Mouse (Mus musculus) forebrain, embryonic 12.5 days (tissue): ENCODE measurements around the gene Arhgef3. TPM values are rescaled to one million over a fixed set of nuclear protein-coding genes. Genes with fewer than 3 reads are reported as not detected.
"Not testable (repeated sequence)": the region's sequence is repeated elsewhere in the genome, so short reads cannot be mapped to it uniquely, and the experiment has no call there.

ENCODE experiments used
- ATAC-seq: fragments of 200-750 bp; cut with Nextera tagmentation; 2 replicates; pipeline ENCODE4 v1.8.0; 2017; ENCODE audit warnings: moderate TSS enrichment; ENCODE audit not compliant: low FRiP score
- H3K27ac ChIP-seq: fragments of 300-500 bp; sonication (generic); 2 replicates; pipeline ENCODE4 v1.5.1; 2016; ENCODE audit warnings: mild to moderate bottlenecking
- H3K27me3 ChIP-seq: fragments of 300-500 bp; sonication (generic); 2 replicates; pipeline ENCODE4 v1.6.1; 2016; ENCODE audit warnings: mild to moderate bottlenecking
- H3K36me3 ChIP-seq: fragments of 300-500 bp; sonication (generic); replicated peaks from 2 replicates; pipeline ENCODE4 v1.6.1; 2016; ENCODE audit warnings: mild to moderate bottlenecking
- H3K4me1 ChIP-seq: fragments of 300-500 bp; sonication (generic); 2 replicates; pipeline ENCODE4 v1.6.1; 2016
- H3K4me2 ChIP-seq: fragments of 300-500 bp; sonication (generic); 2 replicates; pipeline ENCODE4 v1.6.1; 2016; ENCODE audit warnings: mild to moderate bottlenecking, moderate library complexity
- H3K4me3 ChIP-seq: fragments of 300-500 bp; sonication (generic); replicated peaks from 2 replicates; pipeline ENCODE4 v1.5.1; 2016; ENCODE audit warnings: mild to moderate bottlenecking
- H3K9ac ChIP-seq: fragments of 300-500 bp; sonication (generic); 2 replicates; pipeline ENCODE4 v1.6.1; 2016; ENCODE audit warnings: mild to moderate bottlenecking
- H3K9me3 ChIP-seq: fragments of 300-500 bp; sonication (generic); 2 replicates; pipeline ENCODE4 v1.6.1; 2016
- WGBS: fragments of 180-500 bp; shearing (Covaris S2); methylation state at CpG from one replicate; pipeline ENCODE4 v1.1.7; 2016; 5-methylcytosine and 5-hydroxymethylcytosine counted together
- polyA plus RNA-seq: library from polyadenylated mRNA; unstranded; fragments of >200 nt; fragmentation: Nextera tagmentation; extraction: Ambion mirVana; gene quantifications from 2 replicates; pipeline ENCODE4 v1.2.1, GENCODE M21; 2016

Arhgef3 gene
- polyA plus RNA-seq, 1 experiment from 2014 or later = 2.4 TPM

GRCm38 (mm10) chr14:27209542-27209941 is 94.8 kb downstream of the Arhgef3 start:
- 91% methylated on average over 4 of the region's 4 CpGs for WGBS

GRCm38 (mm10) chr14:27210801-27211200 is 96.1 kb downstream of the Arhgef3 start:
- ATAC-seq, H3K9me3 ChIP-seq, H3K4me2 ChIP-seq, H3K27me3 ChIP-seq, H3K4me3 ChIP-seq, H3K9ac ChIP-seq, H3K27ac ChIP-seq, H3K36me3 ChIP-seq, H3K4me1 ChIP-seq: not testable (repeated sequence)
- 85% methylated on average over 9 of the region's 9 CpGs for WGBS

More at GRCm38 (mm10) chr14:27209542-27209941, 94.8 kb downstream of the Arhgef3 start:
- Histone ChIP-seq H3K9ac (no peak overlapping the region), H3K9me3 (no peaks in the 10 kb centered on the region), H3K36me3 (no peaks in the 10 kb centered on the region), H3K4me2 (no peak overlapping the region), H3K4me3 (no peak overlapping the region), H3K27me3 (no peaks in the 10 kb centered on the region), H3K4me1 (no peaks in the 10 kb centered on the region), H3K27ac (no peak overlapping the region)
- no peak for ATAC-seq

GRCm38 (mm10) chr14:27211743-27212445 is 97.2 kb downstream of the Arhgef3 start:
- Histone ChIP-seq H3K9me3 (no peaks in the 10 kb centered on the region), H3K27me3 (no peaks in the 10 kb centered on the region), H3K27ac (no peak overlapping the region), H3K4me1 (no peaks in the 10 kb centered on the region), H3K36me3 (no peaks in the 10 kb centered on the region), H3K4me3 (no peak overlapping the region), H3K4me2 (no peak overlapping the region), H3K9ac (no peak overlapping the region)
- ATAC-seq = no peak
- 88% methylated on average over 2 of the region's 2 CpGs for WGBS

- WGBS = 80% methylated on average over 2 of the region's 2 CpGs
- no peaks in the 10 kb centered on the region for H3K36me3 ChIP-seq
- no peak overlapping the region for H3K4me3 ChIP-seq
- no peak overlapping the region for H3K9ac ChIP-seq
- no peak overlapping the region for H3K4me2 ChIP-seq
- H3K27ac ChIP-seq = no peak overlapping the region
- no peaks in the 10 kb centered on the region for H3K9me3 ChIP-seq
- no peaks in the 10 kb centered on the region for H3K27me3 ChIP-seq
- no peaks in the 10 kb centered on the region for H3K4me1 ChIP-seq
- no peak for ATAC-seq
These were observed 99.5 kb downstream of the Arhgef3 start for GRCm38 (mm10) chr14:27214232-27214631.

GRCm38 (mm10) chr14:27219668-27220067 is 105.0 kb downstream of the Arhgef3 start:
- WGBS = 95% methylated on average over 7 of the region's 7 CpGs
- H3K9ac ChIP-seq = no peak overlapping the region
- H3K4me3 ChIP-seq = no peak overlapping the region
- H3K27me3 ChIP-seq = no peaks in the 10 kb centered on the region
- no peak overlapping the region for H3K27ac ChIP-seq
- H3K9me3 ChIP-seq = no peaks in the 10 kb centered on the region
- ATAC-seq = no peak
- H3K4me1 ChIP-seq = 0 out of 2 replicates have a peak, but pooled peaks cover 4% of the 10 kb centered on the region
- no peaks in the 10 kb centered on the region for H3K36me3 ChIP-seq
- H3K4me2 ChIP-seq = no peak overlapping the region

GRCm38 (mm10) chr14:27220297-27220696 is 105.6 kb downstream of the Arhgef3 start:
- no peaks in the 10 kb centered on the region for H3K27me3 ChIP-seq
- H3K36me3 ChIP-seq = no peaks in the 10 kb centered on the region
- H3K4me2 ChIP-seq = no peak overlapping the region
- no peak overlapping the region for H3K9ac ChIP-seq
- H3K9me3 ChIP-seq = no peaks in the 10 kb centered on the region
- no peak overlapping the region for H3K27ac ChIP-seq
- ATAC-seq = no peak
- 0 out of 2 replicates have a peak, but pooled peaks cover 4% of the 10 kb centered on the region for H3K4me1 ChIP-seq
- WGBS = 91% methylated on average over 12 of the region's 12 CpGs
- H3K4me3 ChIP-seq = no peak overlapping the region

GRCm38 (mm10) chr14:27224636-27225035 is 109.9 kb downstream of the Arhgef3 start:
- H3K27me3 ChIP-seq = no peaks in the 10 kb centered on the region
- no peak overlapping the region for H3K4me2 ChIP-seq
- H3K4me3 ChIP-seq = no peak overlapping the region
- no peak overlapping the region for H3K27ac ChIP-seq
- no peak overlapping the region for H3K9ac ChIP-seq
- H3K4me1 ChIP-seq = 0 out of 2 replicates have a peak, but pooled peaks cover 4% of the 10 kb centered on the region
- WGBS = 90% methylated on average over 7 of the region's 7 CpGs
- no peak for ATAC-seq
- no peaks in the 10 kb centered on the region for H3K9me3 ChIP-seq
- H3K36me3 ChIP-seq = no peaks in the 10 kb centered on the region

- no peaks in the 10 kb centered on the region for H3K27me3 ChIP-seq
- H3K9ac ChIP-seq = no peak overlapping the region
- no peak overlapping the region for H3K27ac ChIP-seq
- no peak overlapping the region for H3K4me3 ChIP-seq
- H3K4me1 ChIP-seq = peaks cover 16% of the 10 kb centered on the region
- 83% methylated on average over 3 of the region's 3 CpGs for WGBS
- H3K4me2 ChIP-seq = no peak overlapping the region
- no peak for ATAC-seq
- no peaks in the 10 kb centered on the region for H3K9me3 ChIP-seq
- H3K36me3 ChIP-seq = no peaks in the 10 kb centered on the region
These were observed 111.6 kb downstream of the Arhgef3 start for GRCm38 (mm10) chr14:27226288-27226687.

- ATAC-seq = no peak
- WGBS = 85% methylated on average over 2 of the region's 2 CpGs
- peaks cover 16% of the 10 kb centered on the region for H3K4me1 ChIP-seq
These were observed 113.6 kb downstream of the Arhgef3 start for GRCm38 (mm10) chr14:27228288-27228687.

GRCm38 (mm10) chr14:27228941-27229371 is 114.3 kb downstream of the Arhgef3 start:
- Histone ChIP-seq H3K27me3 (no peaks in the 10 kb centered on the region), H3K4me2 (no peak overlapping the region), H3K36me3 (no peaks in the 10 kb centered on the region), H3K4me1 (peaks cover 16% of the 10 kb centered on the region), H3K27ac (no peak overlapping the region), H3K9me3 (no peaks in the 10 kb centered on the region), H3K4me3 (no peak overlapping the region), H3K9ac (no peak overlapping the region)
- 86% methylated on average over 5 of the region's 5 CpGs for WGBS
- no peak for ATAC-seq

More at GRCm38 (mm10) chr14:27228288-27228687, 113.6 kb downstream of the Arhgef3 start:
- no peak overlapping the region for H3K27ac ChIP-seq
- no peak overlapping the region for H3K4me3 ChIP-seq
- H3K27me3 ChIP-seq = no peaks in the 10 kb centered on the region
- no peak overlapping the region for H3K4me2 ChIP-seq
- no peaks in the 10 kb centered on the region for H3K9me3 ChIP-seq
- no peaks in the 10 kb centered on the region for H3K36me3 ChIP-seq
- no peak overlapping the region for H3K9ac ChIP-seq

GRCm38 (mm10) chr14:27229441-27230147 is 114.9 kb downstream of the Arhgef3 start:
- 59% methylated on average over 16 of the region's 16 CpGs for WGBS
- H3K4me3 ChIP-seq = no peak overlapping the region
- H3K36me3 ChIP-seq = no peaks in the 10 kb centered on the region
- no peak for ATAC-seq
- peaks cover 16% of the 10 kb centered on the region for H3K4me1 ChIP-seq
- H3K9me3 ChIP-seq = no peaks in the 10 kb centered on the region
- no peaks in the 10 kb centered on the region for H3K27me3 ChIP-seq
- no peak overlapping the region for H3K9ac ChIP-seq
- no peak overlapping the region for H3K27ac ChIP-seq
- no peak overlapping the region for H3K4me2 ChIP-seq

- WGBS = 25% methylated on average over 18 of the region's 18 CpGs
- no peak overlapping the region for H3K4me3 ChIP-seq
- 0 out of 2 replicates have a peak overlapping the region, but pooled peaks have one; percentile 17 for H3K9ac ChIP-seq
- H3K27ac ChIP-seq = no peak overlapping the region
- no peak for ATAC-seq
- no peaks in the 10 kb centered on the region for H3K27me3 ChIP-seq
- H3K9me3 ChIP-seq = no peaks in the 10 kb centered on the region
- H3K4me2 ChIP-seq = no peak overlapping the region
- peaks cover 16% of the 10 kb centered on the region for H3K4me1 ChIP-seq
- no peaks in the 10 kb centered on the region for H3K36me3 ChIP-seq
These were observed 115.7 kb downstream of the Arhgef3 start for GRCm38 (mm10) chr14:27230262-27231022.
